Mouse (Mus musculus): ENCODE data around the gene Pde1c. TPM values are rescaled to one million over a fixed set of nuclear protein-coding genes. Genes with fewer than 3 reads are reported as not detected.

Gene Pde1c
- total RNA-seq, 4 experiments from 2014 or later: 10.1 to 13.2 (median 11.9) TPM

GRCm38 (mm10) chr6:56447917-56448316, 121.0 kb downstream of the Pde1c start:
- no peak for DNase-seq (ENCODE audit: low spot score in 2 of 2)

GRCm38 (mm10) chr6:56441501-56441900, 127.4 kb downstream of the Pde1c start:
- DNase-seq (ENCODE audit: low spot score in 2 of 2): no peak

- no peak for DNase-seq (ENCODE audit: low spot score in 2 of 2)
Measured at GRCm38 (mm10) chr6:56425846-56426245, 143.1 kb downstream of the Pde1c start.

GRCm38 (mm10) chr6:56422866-56423265, 146.0 kb downstream of the Pde1c start:
- DNase-seq (ENCODE audit: low spot score in 2 of 2): no peak

GRCm38 (mm10) chr6:56416191-56416590, 152.7 kb downstream of the Pde1c start:
- DNase-seq (ENCODE audit: low spot score in 2 of 2): no peak

- no peak for DNase-seq (ENCODE audit: low spot score in 2 of 2)
Measured at GRCm38 (mm10) chr6:56389178-56389577, 179.7 kb downstream of the Pde1c start.

GRCm38 (mm10) chr6:56376359-56376758, 192.5 kb downstream of the Pde1c start:
- no peak for DNase-seq (ENCODE audit: low spot score in 2 of 2)

- DNase-seq (ENCODE audit: low spot score in 2 of 2): no peak
Measured at GRCm38 (mm10) chr6:56374180-56374579, 194.7 kb downstream of the Pde1c start.

- DNase-seq (ENCODE audit: low spot score in 2 of 2): no peak
Measured at GRCm38 (mm10) chr6:56373753-56374152, 195.2 kb downstream of the Pde1c start.

- no peak for DNase-seq (ENCODE audit: low spot score in 2 of 2)
Measured at GRCm38 (mm10) chr6:56373046-56373751, 195.7 kb downstream of the Pde1c start.

GRCm38 (mm10) chr6:56369462-56369861, 199.4 kb downstream of the Pde1c start:
- no peak for DNase-seq (ENCODE audit: low spot score in 2 of 2)

GRCm38 (mm10) chr6:56368116-56368515, 200.8 kb downstream of the Pde1c start:
- no peak for DNase-seq (ENCODE audit: low spot score in 2 of 2)

- no peak for DNase-seq (ENCODE audit: low spot score in 2 of 2)
Measured at GRCm38 (mm10) chr6:56367257-56367656, 201.6 kb downstream of the Pde1c start.

- no peak for DNase-seq (ENCODE audit: low spot score in 2 of 2)
Measured at GRCm38 (mm10) chr6:56362650-56363049, 206.3 kb downstream of the Pde1c start.

- no peak for DNase-seq (ENCODE audit: low spot score in 2 of 2)
Measured at GRCm38 (mm10) chr6:56362128-56362545, 206.8 kb downstream of the Pde1c start.

GRCm38 (mm10) chr6:56361348-56362127, 207.4 kb downstream of the Pde1c start:
- DNase-seq (ENCODE audit: low spot score in 2 of 2): no peak

- DNase-seq (ENCODE audit: low spot score in 2 of 2): no peak
Measured at GRCm38 (mm10) chr6:56360086-56360485, 208.8 kb downstream of the Pde1c start.

- no peak for DNase-seq (ENCODE audit: low spot score in 2 of 2)
Measured at GRCm38 (mm10) chr6:56359126-56359525, 209.8 kb downstream of the Pde1c start.

GRCm38 (mm10) chr6:56347207-56347606, 221.7 kb downstream of the Pde1c start:
- no peak for DNase-seq (ENCODE audit: low spot score in 2 of 2)

GRCm38 (mm10) chr6:56345082-56345481, 223.8 kb downstream of the Pde1c start:
- no peak for DNase-seq (ENCODE audit: low spot score in 2 of 2)

GRCm38 (mm10) chr6:56342005-56342404, 226.9 kb downstream of the Pde1c start:
- no peak for DNase-seq (ENCODE audit: low spot score in 2 of 2)

- DNase-seq (ENCODE audit: low spot score in 2 of 2): no peak
Measured at GRCm38 (mm10) chr6:56335811-56336446, 233.0 kb downstream of the Pde1c start.
